Mouse (Mus musculus) hindbrain, embryonic 14.5 days (tissue): Measurements from ENCODE around the gene Gm13691. TPM values are rescaled to one million over a fixed set of nuclear protein-coding genes. Genes with fewer than 3 reads are reported as not detected.
"Not testable (repeated sequence)": the region's sequence is repeated elsewhere in the genome, so short reads cannot be mapped to it uniquely, and the experiment has no call there.

Experiments used
- ATAC-seq: fragments of 200-750 bp; cut with Nextera tagmentation; 2 replicates; pipeline ENCODE4 v1.8.0; 2017; ENCODE audit warnings: moderate number of reproducible peaks, mild to moderate bottlenecking, moderate TSS enrichment, moderate library complexity; ENCODE audit not compliant: low FRiP score
- DNase-seq: peaks from one replicate; pipeline ENCODE4 v3.0.0-alpha.2; 2015; ENCODE audit warnings: low spot score
- H3K27ac ChIP-seq: fragments of 300-500 bp; sonication (generic); 2 replicates; pipeline ENCODE4 v1.5.1; 2014; ENCODE audit warnings: mild to moderate bottlenecking, moderate library complexity
- H3K27me3 ChIP-seq: fragments of 300-500 bp; sonication (generic); 2 replicates; pipeline ENCODE4 v1.6.1; 2014; ENCODE audit warnings: mild to moderate bottlenecking, low read length, mixed read lengths; ENCODE audit not compliant: control insufficient read depth, insufficient read depth
- H3K36me3 ChIP-seq: fragments of 300-500 bp; sonication (generic); replicated peaks from 2 replicates; pipeline ENCODE4 v1.6.1; 2014; ENCODE audit not compliant: control insufficient read depth, insufficient read depth
- H3K4me1 ChIP-seq: fragments of 300-500 bp; sonication (generic); replicated peaks from 2 replicates; pipeline ENCODE4 v1.6.1; 2014; ENCODE audit warnings: antibody characterized with exemption, low read length, mixed read lengths; ENCODE audit not compliant: control insufficient read depth, insufficient read depth
- H3K4me2 ChIP-seq: fragments of 300-500 bp; sonication (generic); replicated peaks from 2 replicates; pipeline ENCODE4 v1.6.1; 2014; ENCODE audit warnings: mild to moderate bottlenecking, moderate library complexity
- H3K4me3 ChIP-seq: fragments of 300-500 bp; sonication (generic); replicated peaks from 2 replicates; pipeline ENCODE4 v1.5.1; 2014; ENCODE audit warnings: mild to moderate bottlenecking, low read length
- H3K9ac ChIP-seq: fragments of 300-500 bp; sonication (generic); 2 replicates; pipeline ENCODE4 v1.6.1; 2014
- H3K9me3 ChIP-seq: fragments of 300-500 bp; sonication (generic); 2 replicates; pipeline ENCODE4 v1.6.1; 2016; ENCODE audit warnings: low read length; ENCODE audit not compliant: control insufficient read depth
- WGBS: fragments of 180-500 bp; shearing (Covaris S2); extraction: QIAGEN DNeasy Blood & Tissue Kit; methylation state at CpG from one replicate; pipeline ENCODE4 v1.1.7; 2014; 5-methylcytosine and 5-hydroxymethylcytosine counted together
- polyA plus RNA-seq: library from polyadenylated mRNA; unstranded; fragments of >200 nt; fragmentation: Nextera tagmentation; extraction: Ambion mirVana; gene quantifications from 2 replicates; pipeline ENCODE4 v1.2.1, GENCODE M21; 2014

Gm13691 gene
- not detected in 2 replicates for polyA plus RNA-seq

- H3K4me2 ChIP-seq, H3K4me1 ChIP-seq, H3K27ac ChIP-seq, H3K9ac ChIP-seq, H3K4me3 ChIP-seq, H3K9me3 ChIP-seq, H3K36me3 ChIP-seq, DNase-seq, ATAC-seq, H3K27me3 ChIP-seq: not testable (repeated sequence)
- no CpG with 5 or more reads among the region's 6 CpGs for WGBS
Observed at GRCm38 (mm10) chr2:83990253-83990652, at the start of gene Gm13691. TSS of gene Gm13691 (plus strand) at chr2:83990553.

- WGBS, result 2% methylated on average over 20 of the region's 20 CpGs
- no peaks in the 10 kb centered on the region for H3K4me1 ChIP-seq
- no peaks in the 10 kb centered on the region for H3K27me3 ChIP-seq
- H3K4me2 ChIP-seq, result peak within 1 kb of the TSS; percentile 51
- H3K36me3 ChIP-seq, result no peaks in the 10 kb centered on the region
- no peak within 1 kb of the TSS for H3K27ac ChIP-seq
- peak; percentile 97 for ATAC-seq
- peak within 1 kb of the TSS; percentile 24 for H3K4me3 ChIP-seq
- no peaks in the 10 kb centered on the region for H3K9me3 ChIP-seq
- peak within 1 kb of the TSS; percentile 37; the same call in 1 of the 2 replicates for H3K9ac ChIP-seq
- DNase-seq, result peak; percentile 86
Observed at GRCm38 (mm10) chr2:83940931-83941361, 49.4 kb upstream of the Gm13691 start, which contains the start of gene Zswim2. TSS of gene Zswim2 (minus strand) at chr2:83941228.

GRCm38 (mm10) chr2:83941378-83941777 lies 49.0 kb upstream of the Gm13691 start:
- no peak overlapping the region for H3K27ac ChIP-seq
- 35% methylated on average over 3 of the region's 3 CpGs for WGBS

GRCm38 (mm10) chr2:83941792-83942191 lies 48.6 kb upstream of the Gm13691 start:
- no peak overlapping the region for H3K4me3 ChIP-seq

More at GRCm38 (mm10) chr2:83941378-83941777, 49.0 kb upstream of the Gm13691 start:
- Histone ChIP-seq H3K4me1 (no peaks in the 10 kb centered on the region), H3K9me3 (no peaks in the 10 kb centered on the region), H3K4me3 (peak overlapping the region; percentile 24), H3K27me3 (no peaks in the 10 kb centered on the region), H3K36me3 (no peaks in the 10 kb centered on the region), H3K4me2 (peak overlapping the region; percentile 51), H3K9ac (no peak overlapping the region)
- DNase-seq (no peak), ATAC-seq (peak; percentile 61)

GRCm38 (mm10) chr2:83955393-83955792 lies 35.0 kb upstream of the Gm13691 start, which contains the start of gene Gm13698:
TSS of gene Gm13698 (plus strand) at chr2:83955693.
- H3K27ac ChIP-seq, result not testable (repeated sequence)

More at GRCm38 (mm10) chr2:83941792-83942191, 48.6 kb upstream of the Gm13691 start:
- Histone ChIP-seq H3K36me3 (no peaks in the 10 kb centered on the region), H3K27me3 (no peaks in the 10 kb centered on the region), H3K4me1 (no peaks in the 10 kb centered on the region), H3K4me2 (no peak overlapping the region), H3K9me3 (no peaks in the 10 kb centered on the region), H3K27ac (no peak overlapping the region), H3K9ac (no peak overlapping the region)
- no peak for ATAC-seq
- DNase-seq, result no peak
- WGBS, result 75% methylated on average over 4 of the region's 4 CpGs

GRCm38 (mm10) chr2:83961203-83961602 lies 29.1 kb upstream of the Gm13691 start, which contains the start of gene Gm13693:
TSS of gene Gm13693 (plus strand) at chr2:83961503.
- ATAC-seq, H3K4me1 ChIP-seq, DNase-seq, H3K9ac ChIP-seq, H3K27me3 ChIP-seq, H3K9me3 ChIP-seq, H3K4me2 ChIP-seq, H3K36me3 ChIP-seq, H3K27ac ChIP-seq, H3K4me3 ChIP-seq: not testable (repeated sequence)
- no CpG with 5 or more reads among the region's 6 CpGs for WGBS

More at GRCm38 (mm10) chr2:83955393-83955792, 35.0 kb upstream of the Gm13691 start, which contains the start of gene Gm13698:
- not testable (repeated sequence) for H3K9ac ChIP-seq, H3K4me1 ChIP-seq, H3K9me3 ChIP-seq, H3K4me2 ChIP-seq, ATAC-seq, H3K4me3 ChIP-seq, DNase-seq, H3K27me3 ChIP-seq, H3K36me3 ChIP-seq
- WGBS, result no CpG with 5 or more reads among the region's 6 CpGs

GRCm38 (mm10) chr2:83967013-83967412 lies 23.3 kb upstream of the Gm13691 start, which contains the start of gene Gm13695:
TSS of gene Gm13695 (plus strand) at chr2:83967313.
- not testable (repeated sequence) for H3K9ac ChIP-seq, DNase-seq, H3K4me2 ChIP-seq, H3K9me3 ChIP-seq, H3K4me1 ChIP-seq, H3K4me3 ChIP-seq, H3K36me3 ChIP-seq, ATAC-seq, H3K27ac ChIP-seq, H3K27me3 ChIP-seq
- no CpG with 5 or more reads among the region's 6 CpGs for WGBS

GRCm38 (mm10) chr2:83972823-83973222 lies 17.5 kb upstream of the Gm13691 start, which contains the start of gene Gm13696:
TSS of gene Gm13696 (plus strand) at chr2:83973123.
- no CpG with 5 or more reads among the region's 6 CpGs for WGBS
- not testable (repeated sequence) for H3K36me3 ChIP-seq, H3K4me2 ChIP-seq, H3K4me1 ChIP-seq, DNase-seq, H3K4me3 ChIP-seq, ATAC-seq, H3K27ac ChIP-seq, H3K27me3 ChIP-seq, H3K9ac ChIP-seq, H3K9me3 ChIP-seq

GRCm38 (mm10) chr2:83978633-83979032 lies 11.7 kb upstream of the Gm13691 start, which contains the start of gene Gm13694:
TSS of gene Gm13694 (plus strand) at chr2:83978933.
- not testable (repeated sequence) for H3K4me1 ChIP-seq, H3K27ac ChIP-seq, H3K9me3 ChIP-seq, H3K27me3 ChIP-seq, H3K36me3 ChIP-seq, H3K4me3 ChIP-seq, DNase-seq, H3K4me2 ChIP-seq, ATAC-seq, H3K9ac ChIP-seq
- no CpG with 5 or more reads among the region's 6 CpGs for WGBS
